In the genomic region with DNA sequence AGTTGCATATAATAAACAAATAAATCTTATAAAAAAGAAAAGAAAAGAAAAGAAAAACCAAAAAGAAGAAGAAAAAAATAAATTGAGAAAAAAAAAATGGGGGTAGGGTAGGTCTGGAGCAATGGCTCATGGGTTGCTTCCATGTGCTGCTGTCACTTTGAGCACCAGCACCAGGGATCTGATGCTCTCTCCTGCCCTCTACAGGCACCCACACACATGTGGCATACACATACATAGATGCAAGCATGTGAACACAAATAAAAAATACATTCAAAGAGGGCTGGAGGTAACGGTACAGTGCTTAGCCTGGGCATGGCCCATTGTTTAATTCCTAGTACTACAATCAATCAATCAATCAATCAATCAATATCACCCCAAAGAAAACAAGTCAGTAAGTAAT, we compare ENCODE assay signal across 11 mouse cellular contexts.
A peak's percentile ranks its signal among the peaks of the same experiment; 100 is the strongest.
DNase-seq lines count a peak whose midpoint lies in the region; ATAC-seq and TF ChIP-seq lines count a peak whose summit lies in the region.
"Had no signal": no experiment of that assay in that cellular context is flagged by ENCODE, and none has a peak within 500 bp of the region (broad histone marks: within the 10 kb centered on the region; RNA-seq: fewer than 3 reads in every experiment).

No protein-coding gene starts in this region.

- no peak overlapping the region for H3K9ac ChIP-seq in kidney, postnatal 0 days (ENCODE audit: low read depth, low read length)
- H3K9ac ChIP-seq in ES-Bruce4 (ENCODE audit: low read depth, poor library complexity, severe bottlenecking) = no peak overlapping the region
- H3K9ac ChIP-seq: lung, embryonic 15.5 days; neural tube, embryonic 15.5 days had no signal

- H3K4me1 ChIP-seq in kidney, postnatal 0 days (replicated peaks; ENCODE audit: insufficient read depth, low read length) = no peaks in the 10 kb centered on the region
- H3K4me1 ChIP-seq in ES-Bruce4 (ENCODE audit: control insufficient read depth, insufficient read depth, low read length) = peaks cover 3% of the 10 kb centered on the region
- H3K4me1 ChIP-seq: lung, embryonic 15.5 days; neural tube, embryonic 15.5 days had no signal

- no peaks in the 10 kb centered on the region for H3K27me3 ChIP-seq in kidney, postnatal 0 days (ENCODE audit: insufficient read depth, low read length)
- H3K27me3 ChIP-seq in ES-Bruce4 (ENCODE audit: control insufficient read depth, insufficient read depth, low read length, poor library complexity, severe bottlenecking) = no peaks in the 10 kb centered on the region
- H3K27me3 ChIP-seq: lung, embryonic 15.5 days; neural tube, embryonic 15.5 days had no signal

- no peaks in the 10 kb centered on the region for H3K9me3 ChIP-seq in kidney, postnatal 0 days (replicated peaks; ENCODE audit: low read length)
- H3K9me3 ChIP-seq in ES-Bruce4 (replicated peaks; ENCODE audit: control insufficient read depth, insufficient read depth, low read length, poor library complexity, severe bottlenecking) = peaks cover 4% of the 10 kb centered on the region; the same call in 1 of the 2 replicates
- H3K9me3 ChIP-seq: heart, embryonic 10.5 days; lung, embryonic 15.5 days; neural tube, embryonic 15.5 days had no signal

- no peak for DNase-seq in kidney, postnatal 0 days (ENCODE audit: low spot score)
- no peak for DNase-seq in kidney, adult 18-20 months
- DNase-seq in naive thymus-derived CD4-positive, alpha-beta T cell, adult 2 months (ENCODE audit: low read depth) = peak; percentile 67
- DNase-seq in right cerebral cortex, postnatal 4 days = no peak
- DNase-seq in heart, postnatal 4 days = no peak
- DNase-seq in layer of hippocampus, adult 18-20 months (ENCODE audit: low spot score in 2 of 2) = no peak

- no peak for ATAC-seq in kidney, postnatal 0 days (replicated peaks; ENCODE audit: low FRiP score, low read depth)
- ATAC-seq in activated CD4-positive, CD25-positive, alpha-beta regulatory T cell, adult 4 months = peak; percentile 46

- H3K36me3 ChIP-seq in kidney, postnatal 0 days (ENCODE audit: insufficient read depth, low read length) = no peaks in the 10 kb centered on the region
- no peaks in the 10 kb centered on the region for H3K36me3 ChIP-seq in ES-Bruce4 (ENCODE audit: control insufficient read depth, insufficient read depth, low read length, poor library complexity, severe bottlenecking)
- H3K36me3 ChIP-seq: heart, embryonic 10.5 days; lung, embryonic 15.5 days; neural tube, embryonic 15.5 days had no signal

- no peak overlapping the region for H3K27ac ChIP-seq in kidney, postnatal 0 days
- H3K27ac ChIP-seq in ES-Bruce4 (ENCODE audit: insufficient read depth, low read length) = no peak overlapping the region
- H3K27ac ChIP-seq: heart, embryonic 10.5 days; lung, embryonic 15.5 days; neural tube, embryonic 15.5 days had no signal

- no peak for TF ChIP-seq POLR2A in ES-Bruce4 (IDR thresholded peaks at IDR 0.05; ENCODE audit: insufficient read depth, low read length)

- TF ChIP-seq EP300 in ES-Bruce4 (IDR thresholded peaks at IDR 0.05; ENCODE audit: insufficient read depth, low read depth, low read length) = no peak

- peak; percentile 47; the same call in 1 of the 2 replicates for TF ChIP-seq CTCF in kidney, postnatal 0 days (IDR thresholded peaks at IDR 0.05; ENCODE audit: low read depth)
- TF ChIP-seq CTCF in ES-Bruce4 (IDR thresholded peaks at IDR 0.05; ENCODE audit: low read depth, low read length) = peak; percentile 56

- no peak overlapping the region for H3K4me2 ChIP-seq in kidney, postnatal 0 days (ENCODE audit: low read length)
- H3K4me2 ChIP-seq: lung, embryonic 15.5 days; neural tube, embryonic 15.5 days had no signal

- WGBS in kidney, postnatal 0 days = 72% methylated on average over 1 of the region's 1 CpGs

- H3K4me3 ChIP-seq in kidney, postnatal 0 days (replicated peaks; ENCODE audit: low read depth, low read length) = no peak overlapping the region
- H3K4me3 ChIP-seq in ES-Bruce4 (ENCODE audit: low read depth, low read length) = no peak overlapping the region
- H3K4me3 ChIP-seq: heart, embryonic 10.5 days; lung, embryonic 15.5 days; neural tube, embryonic 15.5 days had no signal
